Mouse (Mus musculus): ENCODE data around the gene Gzmk. TPM values are rescaled to one million over a fixed set of nuclear protein-coding genes. Genes with fewer than 3 reads are reported as not detected.

Gzmk gene
- total RNA-seq, 2 experiments from 2014 or later = not detected

GRCm38 (mm10) chr13:113205346-113205745, 20.4 kb downstream of the Gzmk start:
- intact Hi-C loops (cut with DNase I) = no loop called here
- no peak for DNase-seq

DNA sequence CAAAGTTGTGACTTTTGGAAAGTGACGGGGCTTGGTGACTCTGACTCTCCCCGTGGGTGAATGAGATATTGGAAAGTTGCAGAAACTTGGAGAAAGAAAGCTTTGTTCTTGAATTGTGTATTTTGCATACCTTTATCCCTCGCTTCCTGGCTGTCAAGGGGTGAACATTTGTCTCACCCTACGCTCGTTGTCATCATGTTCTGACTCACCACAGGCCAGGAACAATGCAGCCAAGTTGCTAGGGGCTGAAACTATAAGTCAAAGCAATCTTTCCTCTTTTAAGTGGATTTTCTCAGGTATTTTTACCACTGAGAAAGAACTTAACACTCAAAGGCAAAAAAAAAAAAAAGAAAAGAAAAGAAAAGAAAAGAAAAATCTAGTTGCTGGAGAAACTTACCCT, 22.6 kb downstream of the Gzmk start:
- no peak for DNase-seq
- intact Hi-C loops (cut with DNase I) = no loop called here

DNA sequence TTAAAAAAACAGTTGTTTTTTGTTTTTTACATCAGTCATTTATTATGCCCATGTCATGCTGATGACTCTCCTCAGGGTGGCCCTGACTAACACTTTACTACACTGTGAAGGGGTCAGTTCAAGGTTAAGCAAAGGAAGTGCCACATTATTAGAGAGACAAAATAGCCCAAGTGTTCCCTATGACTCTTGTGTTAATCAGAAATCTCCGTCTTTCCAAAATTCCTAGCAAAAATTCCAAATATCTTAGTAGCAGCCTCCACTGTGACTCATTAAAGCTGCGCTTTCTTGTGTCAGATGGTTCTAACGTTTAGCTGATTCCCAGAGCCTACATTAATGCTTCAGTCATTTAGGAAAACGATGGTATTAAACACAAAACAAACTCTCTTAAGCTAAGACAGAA, 23.5 kb downstream of the Gzmk start:
- no peak for DNase-seq
- intact Hi-C loops (cut with DNase I) = no loop called here

GRCm38 (mm10) chr13:113201631-113202030, 24.1 kb downstream of the Gzmk start:
- intact Hi-C loops (cut with DNase I) = no loop called here
- DNase-seq = no peak

DNA sequence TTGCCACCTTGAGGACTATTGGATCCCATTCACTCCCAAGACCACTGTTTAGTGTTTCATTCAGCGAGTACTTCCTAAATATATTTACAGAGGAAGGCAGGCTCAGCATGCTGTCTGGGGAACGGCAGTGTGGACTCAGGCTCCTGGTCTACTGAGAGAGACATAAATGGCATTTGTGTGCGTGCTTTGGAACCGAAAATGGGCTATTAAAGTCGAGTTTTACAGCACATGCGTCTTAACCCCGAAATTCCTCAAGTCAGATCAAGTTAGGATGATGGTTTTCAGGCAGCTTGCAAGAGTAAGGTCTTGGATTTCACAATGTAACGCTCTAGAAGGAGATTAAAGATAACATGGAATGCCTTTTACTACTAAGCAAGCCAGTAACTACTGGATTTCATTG, 25.0 kb downstream of the Gzmk start:
- intact Hi-C loops (cut with DNase I) = no loop called here
- no peak for DNase-seq

GRCm38 (mm10) chr13:113199331-113199730, 26.4 kb downstream of the Gzmk start:
- no peak for DNase-seq
- intact Hi-C loops (cut with DNase I) = no loop called here

DNA sequence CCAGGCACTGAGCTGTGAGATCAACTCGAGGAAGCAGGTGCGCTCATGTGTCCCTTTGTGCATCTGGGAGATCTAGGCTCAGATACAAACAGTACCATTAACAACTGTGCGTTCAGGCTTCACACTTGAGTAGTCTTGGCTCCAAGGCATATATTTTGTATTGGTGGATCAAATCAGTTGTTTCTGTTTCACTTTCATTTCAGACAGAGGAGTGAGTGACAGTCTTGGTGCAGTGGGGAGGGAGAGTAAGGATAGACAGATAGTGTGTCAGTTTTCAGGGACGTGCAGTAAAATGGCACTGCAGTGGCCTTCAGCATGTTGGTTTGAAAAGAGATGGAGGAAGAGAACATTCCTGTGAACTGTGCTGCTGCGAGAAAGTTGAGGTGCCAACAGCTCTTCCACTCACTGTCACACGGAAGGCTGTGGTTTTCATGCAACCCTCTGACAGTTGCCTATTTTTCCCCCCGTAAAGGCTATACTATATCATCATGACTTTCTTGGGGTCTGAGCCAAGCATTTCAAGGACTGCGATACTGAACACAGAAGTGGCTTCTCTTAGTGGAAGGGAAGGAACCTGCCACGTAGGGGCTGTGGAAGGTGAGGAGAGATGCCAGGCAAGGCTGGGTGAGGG, 27.7 kb downstream of the Gzmk start:
- DNase-seq = no peak
- intact Hi-C loops (cut with DNase I) = no loop called here

DNA sequence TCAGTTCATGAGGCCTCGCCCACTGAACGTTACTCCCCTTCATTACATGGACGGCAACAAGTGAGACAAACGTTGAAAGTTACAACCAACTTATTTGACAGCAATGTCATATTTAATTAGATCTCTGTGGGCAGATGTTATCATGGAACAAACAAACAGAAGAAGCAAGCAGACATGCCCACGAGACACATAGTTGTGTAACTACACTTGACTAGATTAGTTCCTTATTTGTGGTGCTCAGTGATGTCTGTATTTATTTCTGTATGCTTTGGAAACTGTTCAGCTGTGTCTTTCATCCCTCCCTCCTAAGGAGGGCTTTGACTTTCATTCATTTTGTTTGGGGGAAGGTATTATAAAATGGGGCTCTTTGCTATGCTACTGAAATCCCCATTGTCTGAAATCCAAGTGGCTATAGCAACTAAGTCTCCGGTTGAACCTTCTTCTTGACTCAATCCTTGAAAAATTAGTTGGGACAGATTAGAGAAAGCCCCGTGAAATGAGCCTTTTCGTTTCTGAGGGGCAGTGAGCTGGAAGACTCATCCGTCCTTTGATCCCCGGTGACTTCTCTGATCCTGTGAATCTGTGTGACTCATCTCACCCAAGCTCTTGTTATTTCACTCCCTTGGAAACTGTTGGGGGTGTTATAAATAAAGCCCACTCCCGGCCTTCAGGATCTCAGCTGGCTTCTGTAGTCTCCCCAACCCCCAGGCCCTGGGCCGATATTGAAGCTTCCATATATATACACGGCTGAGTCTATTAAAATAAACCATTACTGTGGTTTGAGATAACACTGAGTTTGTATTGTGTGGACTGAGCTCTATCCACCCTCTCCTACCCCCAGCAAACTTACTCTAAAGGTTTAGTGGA, 28.7 kb downstream of the Gzmk start:
- no peak for DNase-seq
- intact Hi-C loops (cut with DNase I) = no loop called here

- no peak for DNase-seq
- intact Hi-C loops (cut with DNase I) = no loop called here
Observed at GRCm38 (mm10) chr13:113183720-113184119, 42.0 kb downstream of the Gzmk start.

GRCm38 (mm10) chr13:113183310-113183709, 42.4 kb downstream of the Gzmk start:
- intact Hi-C loops (cut with DNase I) = no loop called here
- DNase-seq = no peak

DNA sequence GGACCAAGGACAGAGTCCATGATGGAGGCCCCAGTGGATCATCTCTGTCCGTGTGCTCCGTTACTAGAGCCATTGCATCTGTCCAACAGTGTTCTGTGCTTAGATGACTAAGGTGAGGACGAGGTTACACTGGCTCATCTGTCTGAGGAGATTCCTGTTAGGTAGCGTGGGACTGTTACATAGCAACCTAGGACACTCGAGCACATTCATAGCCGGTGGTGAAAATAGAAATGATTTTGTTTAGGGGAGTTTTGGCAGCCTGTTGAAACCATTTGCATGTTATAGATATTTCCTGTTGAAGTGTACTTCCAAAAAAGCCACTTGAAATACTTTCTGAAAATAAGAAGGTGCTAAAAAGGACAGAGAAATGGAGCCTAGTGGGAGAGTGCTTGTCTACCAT, 51.5 kb downstream of the Gzmk start:
- no peak for DNase-seq
- intact Hi-C loops (cut with DNase I) = no loop called here

- DNase-seq = no peak
- intact Hi-C loops (cut with DNase I) = no loop called here
Observed at GRCm38 (mm10) chr13:113170256-113170655, 55.5 kb downstream of the Gzmk start.

GRCm38 (mm10) chr13:113168018-113168534, 57.6 kb downstream of the Gzmk start:
- DNase-seq = no peak
- intact Hi-C loops (cut with DNase I) = no loop called here

- DNase-seq = no peak
- intact Hi-C loops (cut with DNase I) = no loop called here
Observed at GRCm38 (mm10) chr13:113164252-113165005, 61.3 kb downstream of the Gzmk start.

GRCm38 (mm10) chr13:113151556-113151955, 74.2 kb downstream of the Gzmk start:
- intact Hi-C loops (cut with DNase I) = no loop called here

GRCm38 (mm10) chr13:113139597-113139996, 86.1 kb downstream of the Gzmk start:
- intact Hi-C loops (cut with DNase I) = loop anchor here (5.0 kb wide), 1 partner anchor 92 kb away; the partner anchor contains the start of gene Gpx8
- DNase-seq = no peak

More at GRCm38 (mm10) chr13:113151556-113151955, 74.2 kb downstream of the Gzmk start:
- no peak for DNase-seq

DNA sequence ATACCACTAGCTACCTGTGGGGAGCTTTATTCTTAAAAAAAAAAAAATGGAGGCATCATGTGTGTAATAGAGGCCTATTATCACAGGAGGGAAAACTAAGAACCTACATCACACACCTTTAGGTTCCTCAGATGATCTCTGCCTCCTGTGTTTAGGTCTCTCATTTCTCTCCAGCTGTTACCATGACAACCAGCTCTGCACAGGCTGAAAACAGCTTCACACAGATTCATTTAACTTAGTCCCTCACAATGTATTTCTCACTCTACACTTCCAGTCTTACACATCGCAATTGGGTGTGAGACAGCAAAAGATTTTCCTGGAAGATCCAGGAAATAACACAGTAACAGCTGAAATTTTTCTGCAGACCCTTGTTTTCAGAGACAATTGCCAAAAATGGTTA, 95.7 kb downstream of the Gzmk start:
- intact Hi-C loops (cut with DNase I) = no loop called here

More for the DNA sequence above, 95.7 kb downstream of the Gzmk start:
- DNase-seq = no peak
